14 mouse cellular contexts compared by ENCODE assay signal in genomic region chr4:126204016-126204415, GRCm38 (mm10). TPM values are rescaled to one million over a fixed set of nuclear protein-coding genes. Genes with fewer than 3 reads are reported as not detected.
DNase-seq lines count a peak whose midpoint lies in the region; ATAC-seq lines count a peak whose summit lies in the region.
"Had no signal": no experiment of that assay in that cellular context is flagged by ENCODE, and none has a peak within 500 bp of the region (broad histone marks: within the 10 kb centered on the region; RNA-seq: fewer than 3 reads in every experiment).

No protein-coding gene starts in this region.

- H3K27me3 ChIP-seq in heart, embryonic 10.5 days (ENCODE audit: insufficient read depth, poor library complexity, severe bottlenecking), result no peaks in the 10 kb centered on the region
- H3K27me3 ChIP-seq in liver, embryonic 13.5 days, result no peaks in the 10 kb centered on the region
- H3K27me3 ChIP-seq in liver, embryonic 15.5 days, result no peaks in the 10 kb centered on the region

- peak overlapping the region; percentile 69 for H3K4me2 ChIP-seq in liver, embryonic 13.5 days
- H3K4me2 ChIP-seq in liver, embryonic 15.5 days, result peak overlapping the region; percentile 82

- H3K4me3 ChIP-seq in heart, embryonic 10.5 days, result no peak overlapping the region
- no peak overlapping the region for H3K4me3 ChIP-seq in liver, embryonic 13.5 days (replicated peaks)
- no peak overlapping the region for H3K4me3 ChIP-seq in liver, embryonic 15.5 days (replicated peaks)

- H3K9ac ChIP-seq in liver, embryonic 13.5 days, result 0 out of 2 replicates have a peak overlapping the region, but pooled peaks have one; percentile 73
- no peak overlapping the region for H3K9ac ChIP-seq in liver, embryonic 15.5 days

- peak overlapping the region; percentile 94; the same call in 1 of the 2 replicates for H3K27ac ChIP-seq in heart, embryonic 10.5 days
- peak overlapping the region; percentile 92 for H3K27ac ChIP-seq in liver, embryonic 13.5 days
- no peak overlapping the region for H3K27ac ChIP-seq in liver, embryonic 15.5 days (replicated peaks)

- H3K4me1 ChIP-seq in heart, embryonic 10.5 days, result peaks cover 28% of the 10 kb centered on the region
- peaks cover 67% of the 10 kb centered on the region for H3K4me1 ChIP-seq in liver, embryonic 13.5 days (replicated peaks)
- peaks cover 68% of the 10 kb centered on the region for H3K4me1 ChIP-seq in liver, embryonic 15.5 days (replicated peaks)

- 75% methylated on average over 8 of the region's 8 CpGs for WGBS in heart, embryonic 10.5 days
- WGBS in liver, embryonic 13.5 days (ENCODE audit: insufficient replicate concordance), result 86% methylated on average over 8 of the region's 8 CpGs
- 86% methylated on average over 8 of the region's 8 CpGs for WGBS in liver, embryonic 15.5 days (ENCODE audit: insufficient replicate concordance)

- ATAC-seq in liver, embryonic 13.5 days (ENCODE audit: low read depth), result no peak
- ATAC-seq in liver, embryonic 15.5 days (ENCODE audit: insufficient read depth), result no peak
- ATAC-seq: CD4-positive, CD25-positive, alpha-beta regulatory T cell, adult 4 months had no signal

- intact Hi-C loops in heart, postnatal 36 days (cut with DNase I), result loop anchor here (5.0 kb wide), 1 partner anchor 97 kb away; no protein-coding TSS in a partner anchor
- intact Hi-C loops in left cerebral cortex, postnatal 36 days (cut with DNase I), result no loop called here

- H3K9me3 ChIP-seq in heart, embryonic 10.5 days, result no peaks in the 10 kb centered on the region
- no peaks in the 10 kb centered on the region for H3K9me3 ChIP-seq in liver, embryonic 13.5 days (replicated peaks)
- no peaks in the 10 kb centered on the region for H3K9me3 ChIP-seq in liver, embryonic 15.5 days (replicated peaks)

- H3K36me3 ChIP-seq in heart, embryonic 10.5 days, result no peaks in the 10 kb centered on the region
- peaks cover 11% of the 10 kb centered on the region; the same call in 1 of the 2 replicates for H3K36me3 ChIP-seq in liver, embryonic 13.5 days
- peaks cover 10% of the 10 kb centered on the region; the same call in 1 of the 2 replicates for H3K36me3 ChIP-seq in liver, embryonic 15.5 days (replicated peaks)

- no peak for DNase-seq in heart, embryonic 10.5 days (ENCODE audit: low spot score)
- DNase-seq in heart, postnatal 36 days, result no peak
- no peak for DNase-seq in liver, embryonic 13.5 days
- DNase-seq in liver (no peak), WW6 (ENCODE audit: low read depth, low spot score) (peak; percentile 53)
- DNase-seq in adrenal gland, adult 18-20 months (ENCODE audit: low spot score in 2 of 2), result no peak
- DNase-seq in left cerebral cortex, postnatal 36 days (ENCODE audit: low spot score in 2 of 2), result no peak
- DNase-seq: embryo, embryonic 11 days; kidney, adult 18-20 months; left cerebral cortex, postnatal 4 days; right cerebral cortex, postnatal 14 days; thymus, postnatal 36 days had no signal

RNA-seq across cellular contexts. Expression of gene Thrap3, which starts 1.5 kb away (rescaled TPM):
- 194 and 200 TPM in 2 replicates for polyA plus RNA-seq in heart, embryonic 10.5 days (2016; fragmentation: Nextera tagmentation; extraction: Ambion mirVana)
- total RNA-seq in heart, postnatal 36 days (2021), result 100 to 1,000 TPM; 119 to 123 TPM
- polyA plus RNA-seq in liver, embryonic 13.5 days (2015; fragmentation: Nextera tagmentation; extraction: Ambion mirVana), result 98.1 and 121 TPM in 2 replicates
- polyA plus RNA-seq in liver, embryonic 15.5 days (2015; fragmentation: Nextera tagmentation; extraction: Ambion mirVana), result 79.2 and 82.0 TPM in 2 replicates
- total RNA-seq in adrenal gland, adult 18-20 months (2021), result 100 to 1,000 TPM; 142 to 182 TPM
- 100 to 1,000 TPM; 134 to 159 TPM for total RNA-seq in left cerebral cortex, postnatal 36 days (2021)

RNA-seq across cellular contexts. Expression of gene Sh3d21, which starts 40.7 kb away (rescaled TPM):
- polyA plus RNA-seq in heart, embryonic 10.5 days (2016; fragmentation: Nextera tagmentation; extraction: Ambion mirVana), result 2.0 and 3.1 TPM in 2 replicates
- total RNA-seq in heart, postnatal 36 days (2021), result 1 to 10 TPM; 2.4 to 3.6 TPM
- polyA plus RNA-seq in liver, embryonic 13.5 days (2015; fragmentation: Nextera tagmentation; extraction: Ambion mirVana), result 0.82 and 1.3 TPM in 2 replicates
- polyA plus RNA-seq in liver, embryonic 15.5 days (2015; fragmentation: Nextera tagmentation; extraction: Ambion mirVana), result 1.4 and 1.6 TPM in 2 replicates
- total RNA-seq in adrenal gland, adult 18-20 months (2021), result 1 to 10 TPM; 2.8 to 2.9 TPM
- under 1 TPM; 0.76 to 0.77 TPM for total RNA-seq in left cerebral cortex, postnatal 36 days (2021)

RNA-seq across cellular contexts. Expression of gene Map7d1, which starts 52.1 kb away (rescaled TPM):
- 49.1 and 74.8 TPM in 2 replicates for polyA plus RNA-seq in heart, embryonic 10.5 days (2016; fragmentation: Nextera tagmentation; extraction: Ambion mirVana)
- 100 to 1,000 TPM; 248 to 259 TPM for total RNA-seq in heart, postnatal 36 days (2021)
- 6.6 and 7.3 TPM in 2 replicates for polyA plus RNA-seq in liver, embryonic 13.5 days (2015; fragmentation: Nextera tagmentation; extraction: Ambion mirVana)
- 6.7 and 7.7 TPM in 2 replicates for polyA plus RNA-seq in liver, embryonic 15.5 days (2015; fragmentation: Nextera tagmentation; extraction: Ambion mirVana)
- 10 to 100 TPM; 56.3 to 63.1 TPM for total RNA-seq in adrenal gland, adult 18-20 months (2021)
- 100 to 1,000 TPM; 288 TPM for total RNA-seq in left cerebral cortex, postnatal 36 days (2021)

RNA-seq across cellular contexts. Expression of gene Eva1b, which starts 56.5 kb away (rescaled TPM):
- polyA plus RNA-seq in heart, embryonic 10.5 days (2016; fragmentation: Nextera tagmentation; extraction: Ambion mirVana), result 26.3 and 39.5 TPM in 2 replicates
- 10 to 100 TPM; 15.7 to 16.2 TPM for total RNA-seq in heart, postnatal 36 days (2021)
- polyA plus RNA-seq in liver, embryonic 13.5 days (2015; fragmentation: Nextera tagmentation; extraction: Ambion mirVana), result 11.8 and 13.3 TPM in 2 replicates
- 12.5 and 14.0 TPM in 2 replicates for polyA plus RNA-seq in liver, embryonic 15.5 days (2015; fragmentation: Nextera tagmentation; extraction: Ambion mirVana)
- 10 to 100 TPM; 13.3 to 13.8 TPM for total RNA-seq in adrenal gland, adult 18-20 months (2021)
- total RNA-seq in left cerebral cortex, postnatal 36 days (2021), result 1 to 10 TPM; 3.0 to 3.8 TPM

RNA-seq across cellular contexts. Expression of gene Trappc3, which starts 58.1 kb away (rescaled TPM):
- 74.9 and 86.4 TPM in 2 replicates for polyA plus RNA-seq in heart, embryonic 10.5 days (2016; fragmentation: Nextera tagmentation; extraction: Ambion mirVana)
- total RNA-seq in heart, postnatal 36 days (2021), result 10 to 100 TPM; 45.9 to 46.3 TPM
- 40.5 and 41.5 TPM in 2 replicates for polyA plus RNA-seq in liver, embryonic 13.5 days (2015; fragmentation: Nextera tagmentation; extraction: Ambion mirVana)
- 32.1 and 32.6 TPM in 2 replicates for polyA plus RNA-seq in liver, embryonic 15.5 days (2015; fragmentation: Nextera tagmentation; extraction: Ambion mirVana)
- 10 to 100 TPM; 89.7 to 92.1 TPM for total RNA-seq in adrenal gland, adult 18-20 months (2021)
- total RNA-seq in left cerebral cortex, postnatal 36 days (2021), result 10 to 100 TPM; 75.7 to 90.0 TPM
